Mouse (Mus musculus) gastrocnemius, postnatal 25 days (tissue): Measurements from ENCODE around the gene Tulp3. TPM values are rescaled to one million over a fixed set of nuclear protein-coding genes. Genes with fewer than 3 reads are reported as not detected.
"Not testable (repeated sequence)": the region's sequence is repeated elsewhere in the genome, so short reads cannot be mapped to it uniquely, and the experiment has no call there.

ENCODE experiments used
- DNase-seq: peaks from one replicate; pipeline ENCODE4 v3.0.0; 2022
- total RNA-seq, 2 experiments: library from RNA; stranded (reverse); gene quantifications; 1 replicate in 1 of 2; 2 replicates in 1 of 2; pipeline ENCODE4 v1.2.3; 2021

Tulp3 gene
- total RNA-seq, 2 experiments from 2014 or later = 5.7 to 5.9 TPM

GRCm38 (mm10) chr6:128358999-128359398 is 3.3 kb upstream of the Tulp3 start:
- DNase-seq = peak; percentile 24

- DNase-seq = no peak
Observed at GRCm38 (mm10) chr6:128355201-128355681, 410 bp downstream of the Tulp3 start.

GRCm38 (mm10) chr6:128354140-128354539 is 1.5 kb downstream of the Tulp3 start:
- no peak for DNase-seq

- no peak for DNase-seq
Observed at GRCm38 (mm10) chr6:128349711-128350110, 5.9 kb downstream of the Tulp3 start.

- DNase-seq = peak; percentile 22
Observed at GRCm38 (mm10) chr6:128346782-128347181, 8.9 kb downstream of the Tulp3 start.

- DNase-seq = no peak
Observed at GRCm38 (mm10) chr6:128345623-128346022, 10.0 kb downstream of the Tulp3 start.

- no peak for DNase-seq
Observed at GRCm38 (mm10) chr6:128341956-128342723, 13.5 kb downstream of the Tulp3 start.

- no peak for DNase-seq
Observed at GRCm38 (mm10) chr6:128338876-128339275, 16.8 kb downstream of the Tulp3 start.

GRCm38 (mm10) chr6:128337467-128337866 is 18.2 kb downstream of the Tulp3 start:
- no peak for DNase-seq

GRCm38 (mm10) chr6:128334397-128335124 is 21.1 kb downstream of the Tulp3 start:
- DNase-seq = peak; percentile 23

- DNase-seq = no peak
Observed at GRCm38 (mm10) chr6:128318317-128318716, 37.3 kb downstream of the Tulp3 start.

GRCm38 (mm10) chr6:128315597-128315996 is 40.1 kb downstream of the Tulp3 start:
- no peak for DNase-seq

- no peak for DNase-seq
Observed at GRCm38 (mm10) chr6:128314796-128315195, 40.9 kb downstream of the Tulp3 start.

GRCm38 (mm10) chr6:128308311-128308710 is 47.3 kb downstream of the Tulp3 start:
- no peak for DNase-seq

GRCm38 (mm10) chr6:128304801-128305200 is 50.9 kb downstream of the Tulp3 start:
- no peak for DNase-seq

- DNase-seq = not testable (repeated sequence)
Observed at GRCm38 (mm10) chr6:128302640-128303039, 53.0 kb downstream of the Tulp3 start.

GRCm38 (mm10) chr6:128301891-128302290 is 53.8 kb downstream of the Tulp3 start:
- no peak for DNase-seq

- DNase-seq = no peak
Observed at GRCm38 (mm10) chr6:128301458-128301857, 54.2 kb downstream of the Tulp3 start.

GRCm38 (mm10) chr6:128300134-128301001 is 55.3 kb downstream of the Tulp3 start, which contains the start of gene Tead4:
Gene Tead4, minus strand, starts transcription at chr6:128300823.
- peak; percentile 68 for DNase-seq

GRCm38 (mm10) chr6:128299292-128300133 is 56.1 kb downstream of the Tulp3 start:
- DNase-seq = no peak

- no peak for DNase-seq
Observed at GRCm38 (mm10) chr6:128298246-128298645, 57.4 kb downstream of the Tulp3 start.
